Mouse (Mus musculus): ENCODE measurements at regions not wholly inside any gene's neighbourhood (a gene's known extent, or its start where the extent isn't known, plus 50 kb on each side); places are given as distances from the start of the nearest gene placed in this dataset.

- no peak overlapping the region for H3K4me2 ChIP-seq (ENCODE audit: low read length)
- no peaks in the 10 kb centered on the region for H3K36me3 ChIP-seq (ENCODE audit: insufficient read depth, low read length)
- H3K27me3 ChIP-seq (ENCODE audit: insufficient read depth, low read length), result no peaks in the 10 kb centered on the region
- TF ChIP-seq CTCF (IDR thresholded peaks at IDR 0.05; ENCODE audit: low read depth), result no peak
- H3K9ac ChIP-seq (ENCODE audit: low read depth, low read length), result no peak overlapping the region
- no peak overlapping the region for H3K4me3 ChIP-seq (replicated peaks; ENCODE audit: low read depth, low read length)
- H3K9me3 ChIP-seq (replicated peaks; ENCODE audit: low read length), result no peaks in the 10 kb centered on the region
- no peak for DNase-seq (ENCODE audit: low spot score)
- ATAC-seq (replicated peaks; ENCODE audit: low FRiP score, low read depth), result no peak
- 74% methylated on average over 8 of the region's 8 CpGs for WGBS
- no peaks in the 10 kb centered on the region for H3K4me1 ChIP-seq (replicated peaks; ENCODE audit: insufficient read depth, low read length)
- H3K27ac ChIP-seq, result no peak overlapping the region
Observed at GRCm38 (mm10) chr6:50991528-50992125, 337.4 kb upstream of the Npvf start.

GRCm38 (mm10) chr6:50993952-50994351 is 339.7 kb upstream of the Npvf start:
- no peak overlapping the region for H3K4me3 ChIP-seq (replicated peaks; ENCODE audit: low read depth, low read length)
- H3K36me3 ChIP-seq (ENCODE audit: insufficient read depth, low read length), result no peaks in the 10 kb centered on the region
- no peaks in the 10 kb centered on the region for H3K4me1 ChIP-seq (replicated peaks; ENCODE audit: insufficient read depth, low read length)
- ATAC-seq (replicated peaks; ENCODE audit: low FRiP score, low read depth), result no peak
- no peak overlapping the region for H3K27ac ChIP-seq
- no peak for DNase-seq (ENCODE audit: low spot score)
- no peak for TF ChIP-seq CTCF (IDR thresholded peaks at IDR 0.05; ENCODE audit: low read depth)
- H3K9me3 ChIP-seq (replicated peaks; ENCODE audit: low read length), result no peaks in the 10 kb centered on the region
- H3K27me3 ChIP-seq (ENCODE audit: insufficient read depth, low read length), result no peaks in the 10 kb centered on the region
- H3K9ac ChIP-seq (ENCODE audit: low read depth, low read length), result no peak overlapping the region
- 56% methylated on average over 6 of the region's 6 CpGs for WGBS
- H3K4me2 ChIP-seq (ENCODE audit: low read length), result no peak overlapping the region

DNA sequence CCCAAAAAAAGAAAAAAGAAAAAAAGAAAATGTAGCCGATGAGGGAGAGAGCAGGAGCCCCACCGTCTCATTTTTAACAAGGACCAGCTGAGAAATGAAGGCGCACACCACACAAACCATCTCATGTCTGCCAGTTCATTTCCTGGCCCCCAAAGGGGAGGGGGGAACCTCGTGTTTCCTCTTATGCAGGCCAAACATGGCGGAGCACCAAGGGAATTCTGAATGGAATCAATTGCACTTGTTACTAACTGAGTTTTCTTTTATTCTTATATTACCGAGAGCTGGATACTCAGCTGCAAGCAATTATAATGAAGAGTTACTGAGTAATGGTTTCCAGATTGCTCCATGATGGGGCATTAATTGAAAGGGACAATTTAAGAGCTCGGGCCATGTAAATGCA is 348.5 kb upstream of the Npvf start:
- no peak overlapping the region for H3K27ac ChIP-seq
- DNase-seq (ENCODE audit: low spot score), result no peak
- H3K27me3 ChIP-seq (ENCODE audit: insufficient read depth, low read length), result no peaks in the 10 kb centered on the region; the same call in 1 of the 2 replicates
- H3K36me3 ChIP-seq (ENCODE audit: insufficient read depth, low read length), result no peaks in the 10 kb centered on the region
- no peak overlapping the region for H3K4me3 ChIP-seq (replicated peaks; ENCODE audit: low read depth, low read length)
- no peak for TF ChIP-seq CTCF (IDR thresholded peaks at IDR 0.05; ENCODE audit: low read depth)
- H3K4me2 ChIP-seq (ENCODE audit: low read length), result no peak overlapping the region
- ATAC-seq (replicated peaks; ENCODE audit: low FRiP score, low read depth), result no peak
- 61% methylated on average over 7 of the region's 7 CpGs for WGBS
- H3K4me1 ChIP-seq (replicated peaks; ENCODE audit: insufficient read depth, low read length), result peaks cover 6% of the 10 kb centered on the region
- no peaks in the 10 kb centered on the region for H3K9me3 ChIP-seq (replicated peaks; ENCODE audit: low read length)
- H3K9ac ChIP-seq (ENCODE audit: low read depth, low read length), result no peak overlapping the region

GRCm38 (mm10) chr6:51006074-51006591 is 351.9 kb upstream of the Npvf start:
- ATAC-seq (replicated peaks; ENCODE audit: low FRiP score, low read depth) (no peak), DNase-seq (ENCODE audit: low spot score) (peak; percentile 45)
- Histone ChIP-seq H3K27me3 (ENCODE audit: insufficient read depth, low read length) (no peaks in the 10 kb centered on the region; the same call in 1 of the 2 replicates), H3K36me3 (ENCODE audit: insufficient read depth, low read length) (no peaks in the 10 kb centered on the region), H3K4me3 (replicated peaks; ENCODE audit: low read depth, low read length) (no peak overlapping the region), H3K4me1 (replicated peaks; ENCODE audit: insufficient read depth, low read length) (peaks cover 6% of the 10 kb centered on the region), H3K27ac (peak overlapping the region; percentile 58), H3K9me3 (replicated peaks; ENCODE audit: low read length) (no peaks in the 10 kb centered on the region), H3K9ac (ENCODE audit: low read depth, low read length) (no peak overlapping the region), H3K4me2 (ENCODE audit: low read length) (peak overlapping the region; percentile 15; the same call in 1 of the 2 replicates)
- TF ChIP-seq CTCF (IDR thresholded peaks at IDR 0.05; ENCODE audit: low read depth), result no peak
- WGBS, result 28% methylated on average over 11 of the region's 11 CpGs

DNA sequence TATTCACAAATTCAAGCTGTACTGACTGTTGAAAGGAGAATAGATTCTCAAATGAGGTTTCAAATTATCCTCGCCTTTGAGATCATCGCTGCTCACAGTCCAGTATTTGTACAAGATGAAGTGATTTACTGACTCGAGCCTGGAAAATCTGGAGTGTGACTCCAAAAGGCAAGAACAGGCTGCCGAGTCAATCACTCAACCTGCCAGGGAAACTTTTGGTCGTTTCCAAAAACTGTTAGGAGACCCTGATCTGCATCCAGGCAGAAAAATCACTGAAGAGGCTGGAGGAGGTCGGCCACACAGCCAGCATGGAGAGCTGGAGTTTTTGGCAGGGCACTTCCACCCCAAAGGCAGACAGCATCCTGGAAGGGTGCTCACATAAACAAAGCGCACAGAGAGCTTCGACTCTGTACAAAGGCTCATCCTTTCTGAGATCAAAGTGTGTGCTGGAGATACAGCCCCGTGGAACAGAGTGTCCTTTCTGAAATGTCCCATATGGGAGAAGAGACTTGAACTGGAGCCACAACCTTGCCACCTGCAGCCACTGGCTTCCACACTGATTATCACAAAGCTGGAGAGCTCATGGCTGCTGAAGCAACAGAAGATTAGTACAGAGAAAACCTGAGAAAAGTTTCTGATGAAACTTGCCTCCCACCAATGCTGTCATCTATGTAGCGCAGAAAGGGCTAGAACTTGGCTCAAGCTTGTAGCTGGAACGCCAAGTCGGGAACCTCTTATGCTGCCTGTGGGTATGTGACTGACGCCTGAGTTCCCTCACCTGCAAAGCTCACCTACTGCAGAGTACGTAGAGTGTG is 355.5 kb upstream of the Npvf start:
- H3K36me3 ChIP-seq (ENCODE audit: insufficient read depth, low read length), result no peaks in the 10 kb centered on the region
- no peaks in the 10 kb centered on the region; the same call in 1 of the 2 replicates for H3K27me3 ChIP-seq (ENCODE audit: insufficient read depth, low read length)
- H3K4me1 ChIP-seq (replicated peaks; ENCODE audit: insufficient read depth, low read length), result peaks cover 16% of the 10 kb centered on the region
- no peak overlapping the region for H3K4me3 ChIP-seq (replicated peaks; ENCODE audit: low read depth, low read length)
- H3K27ac ChIP-seq, result no peak overlapping the region
- ATAC-seq (replicated peaks; ENCODE audit: low FRiP score, low read depth) (no peak), DNase-seq (ENCODE audit: low spot score) (peak; percentile 37)
- H3K9ac ChIP-seq (ENCODE audit: low read depth, low read length), result no peak overlapping the region
- H3K9me3 ChIP-seq (replicated peaks; ENCODE audit: low read length), result no peaks in the 10 kb centered on the region
- H3K4me2 ChIP-seq (ENCODE audit: low read length), result no peak overlapping the region
- 47% methylated on average over 14 of the region's 14 CpGs for WGBS
- no peak for TF ChIP-seq CTCF (IDR thresholded peaks at IDR 0.05; ENCODE audit: low read depth)

DNA sequence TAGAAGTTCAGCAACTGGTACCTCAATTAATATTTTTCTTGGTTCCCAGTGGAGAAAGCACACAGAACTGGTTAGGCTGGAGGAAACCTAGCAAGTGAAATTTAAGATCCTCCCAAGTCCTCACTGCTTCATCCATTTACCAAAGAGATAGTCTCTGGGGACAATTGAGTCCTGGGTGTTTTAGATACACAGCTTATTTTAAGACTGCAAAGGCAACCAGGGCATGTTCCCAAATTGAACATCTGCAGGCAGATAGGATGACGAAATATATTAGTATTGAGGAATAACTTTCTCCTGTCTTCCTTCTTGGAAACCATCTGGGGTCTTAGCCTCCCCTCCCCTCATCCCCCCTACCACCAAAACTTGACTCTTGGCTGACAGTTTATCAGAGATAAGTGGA is 356.3 kb upstream of the Npvf start:
- H3K27ac ChIP-seq, result no peak overlapping the region
- H3K27me3 ChIP-seq (ENCODE audit: insufficient read depth, low read length), result no peaks in the 10 kb centered on the region; the same call in 1 of the 2 replicates
- DNase-seq (ENCODE audit: low spot score) (no peak), ATAC-seq (replicated peaks; ENCODE audit: low FRiP score, low read depth) (no peak)
- H3K9ac ChIP-seq (ENCODE audit: low read depth, low read length), result no peak overlapping the region
- no peaks in the 10 kb centered on the region for H3K9me3 ChIP-seq (replicated peaks; ENCODE audit: low read length)
- H3K36me3 ChIP-seq (ENCODE audit: insufficient read depth, low read length), result no peaks in the 10 kb centered on the region
- TF ChIP-seq CTCF (IDR thresholded peaks at IDR 0.05; ENCODE audit: low read depth), result no peak
- no peak overlapping the region for H3K4me3 ChIP-seq (replicated peaks; ENCODE audit: low read depth, low read length)
- WGBS, result 88% methylated on average over 1 of the region's 1 CpGs
- H3K4me1 ChIP-seq (replicated peaks; ENCODE audit: insufficient read depth, low read length), result peaks cover 16% of the 10 kb centered on the region
- H3K4me2 ChIP-seq (ENCODE audit: low read length), result no peak overlapping the region
